Mouse (Mus musculus) layer of hippocampus, adult 18-20 months (tissue): ENCODE results near the gene Neu3. TPM values are rescaled to one million over a fixed set of nuclear protein-coding genes. Genes with fewer than 3 reads are reported as not detected.

Experiments used
- DNase-seq, 2 experiments: peaks; one replicate each; pipeline ENCODE4 v3.0.0; 2022; ENCODE audit warnings: low spot score in 2 of 2
- long read RNA-seq: library from polyadenylated mRNA; stranded (forward); transcript quantifications from one replicate; pipeline ENCODE4 v2.0.0, GENCODE M21; 2021
- total RNA-seq, 2 experiments: library from RNA; stranded (reverse); gene quantifications; 2 replicates each; pipeline ENCODE4 v1.2.3; 2021

Neu3 gene
- 1 to 10 TPM; 2.7 to 2.8 TPM for total RNA-seq
- long read RNA-seq, partial matches to known transcripts: 1 of 2 reads
- long read RNA-seq, other reads (novel, unspliced or antisense): 0 of 2 reads

- peak; percentile 79 to 91 for DNase-seq
These were observed at the start of gene Neu3 for GRCm38 (mm10) chr7:99828083-99828570. Neu3 (minus strand) TSS chr7:99828417.

- DNase-seq: peak; percentile 82 to 96
These were observed 48.1 kb upstream of the Neu3 start for GRCm38 (mm10) chr7:99876345-99876744.

- DNase-seq: no peak
These were observed 47.7 kb upstream of the Neu3 start for GRCm38 (mm10) chr7:99875891-99876290.

GRCm38 (mm10) chr7:99873965-99874364 is 45.7 kb upstream of the Neu3 start:
- no peak for DNase-seq

- DNase-seq: no peak
These were observed 41.1 kb upstream of the Neu3 start for GRCm38 (mm10) chr7:99869296-99869695.

- no peak for DNase-seq
These were observed 37.0 kb upstream of the Neu3 start for GRCm38 (mm10) chr7:99865219-99865618.

- peak in 1 of 2 experiments; percentile 27 for DNase-seq
These were observed 36.2 kb upstream of the Neu3 start for GRCm38 (mm10) chr7:99864241-99865028.

GRCm38 (mm10) chr7:99863362-99863761 is 35.1 kb upstream of the Neu3 start, which contains the start of gene Spcs2:
Spcs2 (minus strand) TSS chr7:99863462.
- no peak for DNase-seq

- DNase-seq: peak; percentile 99
These were observed 30.8 kb upstream of the Neu3 start, which contains the start of gene Xrra1 for GRCm38 (mm10) chr7:99858813-99859585. Xrra1 (plus strand) TSS chr7:99859116.

- DNase-seq: no peak
These were observed 30.1 kb upstream of the Neu3 start for GRCm38 (mm10) chr7:99858175-99858812.

GRCm38 (mm10) chr7:99856266-99856861 is 28.1 kb upstream of the Neu3 start:
- no peak for DNase-seq

- DNase-seq: no peak
These were observed 26.1 kb upstream of the Neu3 start for GRCm38 (mm10) chr7:99854311-99854710.

GRCm38 (mm10) chr7:99853350-99853749 is 25.1 kb upstream of the Neu3 start:
- DNase-seq: no peak

GRCm38 (mm10) chr7:99851618-99852017 is 23.4 kb upstream of the Neu3 start:
- DNase-seq: no peak

- no peak for DNase-seq
These were observed 22.9 kb upstream of the Neu3 start for GRCm38 (mm10) chr7:99851121-99851520.

- DNase-seq: no peak
These were observed 22.3 kb upstream of the Neu3 start for GRCm38 (mm10) chr7:99850534-99850933.

GRCm38 (mm10) chr7:99845533-99846236 is 17.5 kb upstream of the Neu3 start:
- DNase-seq: no peak

- no peak for DNase-seq
These were observed 10.0 kb upstream of the Neu3 start for GRCm38 (mm10) chr7:99838241-99838640.

GRCm38 (mm10) chr7:99837358-99838071 is 9.3 kb upstream of the Neu3 start:
- DNase-seq: no peak

- no peak for DNase-seq
These were observed 8.6 kb upstream of the Neu3 start for GRCm38 (mm10) chr7:99836781-99837180.
